Mouse (Mus musculus): ENCODE results near the gene Olfr376. TPM values are rescaled to one million over a fixed set of nuclear protein-coding genes. Genes with fewer than 3 reads are reported as not detected.

Olfr376 gene
- polyA plus RNA-seq, 1 experiment from 2014 or later = not detected

DNA sequence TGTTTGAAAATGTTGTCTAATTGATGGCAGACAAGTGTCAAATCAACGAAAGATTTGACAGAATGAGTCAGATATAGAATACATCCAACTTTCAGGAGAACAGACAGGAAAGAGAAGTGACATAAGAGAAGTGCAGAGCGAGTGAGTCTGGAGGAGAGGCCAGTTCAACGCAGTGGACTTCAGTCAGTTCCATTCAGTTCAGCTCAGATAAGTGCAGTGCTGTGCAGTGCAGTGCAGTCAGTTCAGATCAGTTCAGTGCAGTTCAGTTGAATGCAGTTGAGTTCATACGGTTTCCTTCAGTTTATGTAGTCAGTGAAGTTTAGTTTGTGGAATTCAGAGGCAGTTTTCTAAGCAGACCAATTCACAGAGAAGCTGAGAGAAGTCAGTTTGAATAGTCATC, 34.1 kb upstream of the Olfr376 start:
- no peaks in the 10 kb centered on the region for H3K4me1 ChIP-seq (ENCODE audit: insufficient read depth)
- no peaks in the 10 kb centered on the region for H3K36me3 ChIP-seq (replicated peaks; ENCODE audit: insufficient read depth, low read length)
- DNase-seq = no peak
- H3K27me3 ChIP-seq (ENCODE audit: insufficient read depth, low read length) = no peaks in the 10 kb centered on the region
- TF ChIP-seq CTCF (IDR thresholded peaks at IDR 0.05; ENCODE audit: low read depth) = no peak
- no peak for TF ChIP-seq EP300 (IDR thresholded peaks at IDR 0.05; ENCODE audit: low read depth)
- no peak overlapping the region for H3K4me3 ChIP-seq (ENCODE audit: low read depth, low read length)
- H3K9me3 ChIP-seq (ENCODE audit: low read length) = no peaks in the 10 kb centered on the region
- no peak for ATAC-seq
- no peak overlapping the region for H3K9ac ChIP-seq (replicated peaks)
- H3K4me2 ChIP-seq (ENCODE audit: low read depth, low read length) = no peak overlapping the region
- 65% methylated on average over 4 of the region's 4 CpGs for WGBS (ENCODE audit: insufficient replicate concordance)
- no peak overlapping the region for H3K27ac ChIP-seq (ENCODE audit: low read depth)

- H3K27me3 ChIP-seq (ENCODE audit: insufficient read depth, low read length) = no peaks in the 10 kb centered on the region
- 34% methylated on average over 3 of the region's 3 CpGs for WGBS (ENCODE audit: insufficient replicate concordance)
- H3K9ac ChIP-seq (replicated peaks) = no peak within 1 kb of the TSS
- no peaks in the 10 kb centered on the region for H3K36me3 ChIP-seq (replicated peaks; ENCODE audit: insufficient read depth, low read length)
- H3K4me2 ChIP-seq (ENCODE audit: low read depth, low read length) = no peak within 1 kb of the TSS
- DNase-seq (no peak), ATAC-seq (no peak)
- no peak within 1 kb of the TSS for H3K27ac ChIP-seq (ENCODE audit: low read depth)
- TF ChIP-seq CTCF (IDR thresholded peaks at IDR 0.05; ENCODE audit: low read depth) (no peak), EP300 (IDR thresholded peaks at IDR 0.05; ENCODE audit: low read depth) (no peak)
- H3K4me3 ChIP-seq (ENCODE audit: low read depth, low read length) = no peak within 1 kb of the TSS
- no peaks in the 10 kb centered on the region for H3K4me1 ChIP-seq (ENCODE audit: insufficient read depth)
- H3K9me3 ChIP-seq (ENCODE audit: low read length) = no peaks in the 10 kb centered on the region
Observed at GRCm38 (mm10) chr11:73350483-73350882, 20.6 kb upstream of the Olfr376 start, which contains the start of gene Olfr20. Gene Olfr20 (plus strand): TSS chr11:73350783.

DNA sequence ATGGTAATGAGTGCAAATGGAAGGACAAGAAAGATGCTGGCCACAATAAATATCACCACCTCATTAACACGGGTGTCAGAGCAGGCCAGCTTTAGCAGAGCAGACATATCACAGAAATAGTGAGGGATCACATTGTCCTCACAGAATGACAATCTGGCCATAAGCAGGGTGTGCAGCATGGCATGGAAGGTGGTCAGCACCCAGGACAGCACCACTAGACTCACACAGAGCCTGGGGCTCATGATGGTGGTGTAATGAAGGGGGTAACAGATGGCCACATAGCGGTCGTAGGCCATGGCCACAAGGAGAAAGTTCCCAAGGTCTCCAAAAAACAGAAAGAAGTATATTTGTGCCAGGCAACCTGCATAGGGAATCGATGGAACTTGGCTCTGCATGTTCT, 24.3 kb downstream of the Olfr376 start:
- DNase-seq = no peak
- WGBS (ENCODE audit: insufficient replicate concordance) = 59% methylated on average over 4 of the region's 4 CpGs
- TF ChIP-seq EP300 (IDR thresholded peaks at IDR 0.05; ENCODE audit: low read depth) = no peak
- no peak for TF ChIP-seq CTCF (IDR thresholded peaks at IDR 0.05; ENCODE audit: low read depth)

GRCm38 (mm10) chr11:73399514-73399913, 28.5 kb downstream of the Olfr376 start, which contains the start of gene Olfr1:
Gene Olfr1 (minus strand): TSS chr11:73399614.
- no peak within 1 kb of the TSS for H3K4me3 ChIP-seq (ENCODE audit: low read depth, low read length)
- H3K4me2 ChIP-seq (ENCODE audit: low read depth, low read length) = no peak within 1 kb of the TSS
- DNase-seq (no peak), ATAC-seq (no peak)
- TF ChIP-seq EP300 (IDR thresholded peaks at IDR 0.05; ENCODE audit: low read depth) (no peak), CTCF (IDR thresholded peaks at IDR 0.05; ENCODE audit: low read depth) (no peak)
- no peak within 1 kb of the TSS for H3K27ac ChIP-seq (ENCODE audit: low read depth)
- no peaks in the 10 kb centered on the region for H3K9me3 ChIP-seq (ENCODE audit: low read length)
- H3K9ac ChIP-seq (replicated peaks) = no peak within 1 kb of the TSS
- H3K4me1 ChIP-seq (ENCODE audit: insufficient read depth) = no peaks in the 10 kb centered on the region
- no peaks in the 10 kb centered on the region for H3K36me3 ChIP-seq (replicated peaks; ENCODE audit: insufficient read depth, low read length)
- H3K27me3 ChIP-seq (ENCODE audit: insufficient read depth, low read length) = no peaks in the 10 kb centered on the region

More for the DNA sequence above, 24.3 kb downstream of the Olfr376 start:
- no peaks in the 10 kb centered on the region for H3K4me1 ChIP-seq (ENCODE audit: insufficient read depth)
- ATAC-seq = no peak
- no peaks in the 10 kb centered on the region for H3K27me3 ChIP-seq (ENCODE audit: insufficient read depth, low read length)
- H3K9me3 ChIP-seq (ENCODE audit: low read length) = no peaks in the 10 kb centered on the region
- H3K4me2 ChIP-seq (ENCODE audit: low read depth, low read length) = no peak overlapping the region
- H3K9ac ChIP-seq (replicated peaks) = no peak overlapping the region
- no peak overlapping the region for H3K27ac ChIP-seq (ENCODE audit: low read depth)
- no peak overlapping the region for H3K4me3 ChIP-seq (ENCODE audit: low read depth, low read length)
- H3K36me3 ChIP-seq (replicated peaks; ENCODE audit: insufficient read depth, low read length) = no peaks in the 10 kb centered on the region

Other genes with a start within 250 kb of the Olfr376 start
- gene Haspin, start 233.0 kb upstream of the Olfr376 start, polyA plus RNA-seq (2015; fragmentation: Nextera tagmentation; extraction: Ambion mirVana) = 4.6 and 5.3 TPM in 2 replicates
- 0.11 and 0.21 TPM in 2 replicates for gene P2rx5, start 210.8 kb upstream of the Olfr376 start, polyA plus RNA-seq (2015; fragmentation: Nextera tagmentation; extraction: Ambion mirVana)
- gene Emc6, start 194.2 kb upstream of the Olfr376 start, polyA plus RNA-seq (2015; fragmentation: Nextera tagmentation; extraction: Ambion mirVana) = 169 and 174 TPM in 2 replicates
- 32.7 and 35.6 TPM in 2 replicates for gene Tax1bp3, start 194.2 kb upstream of the Olfr376 start, polyA plus RNA-seq (2015; fragmentation: Nextera tagmentation; extraction: Ambion mirVana)
- 7.3 and 8.4 TPM in 2 replicates for gene Ctns, start 172.2 kb upstream of the Olfr376 start, polyA plus RNA-seq (2015; fragmentation: Nextera tagmentation; extraction: Ambion mirVana)
- gene Shpk, start 171.8 kb upstream of the Olfr376 start, polyA plus RNA-seq (2015; fragmentation: Nextera tagmentation; extraction: Ambion mirVana) = 8.1 and 8.2 TPM in 2 replicates
- gene Trpv1, start 137.0 kb upstream of the Olfr376 start, polyA plus RNA-seq (2015; fragmentation: Nextera tagmentation; extraction: Ambion mirVana) = 0.07 TPM in 2 replicates
- gene Trpv3, start 103.9 kb upstream of the Olfr376 start, polyA plus RNA-seq (2015; fragmentation: Nextera tagmentation; extraction: Ambion mirVana) = 0.02 and 0.05 TPM in 2 replicates
- 9.1 and 10.2 TPM in 2 replicates for gene Aspa, start 41.6 kb upstream of the Olfr376 start, polyA plus RNA-seq (2015; fragmentation: Nextera tagmentation; extraction: Ambion mirVana)
- gene Gm49340, start 41.5 kb upstream of the Olfr376 start, polyA plus RNA-seq (2015; fragmentation: Nextera tagmentation; extraction: Ambion mirVana) = 0.06 TPM in 1 of 2 replicates, not detected in the other
- gene Spata22, start 41.5 kb upstream of the Olfr376 start, polyA plus RNA-seq (2015; fragmentation: Nextera tagmentation; extraction: Ambion mirVana) = 3.1 and 3.9 TPM in 2 replicates
- gene Olfr20, start 20.5 kb upstream of the Olfr376 start, polyA plus RNA-seq (2015; fragmentation: Nextera tagmentation; extraction: Ambion mirVana) = 0.24 TPM in 1 of 2 replicates, not detected in the other
- gene Olfr1, start 28.4 kb downstream of the Olfr376 start, polyA plus RNA-seq (2015; fragmentation: Nextera tagmentation; extraction: Ambion mirVana) = not detected in 2 replicates
- gene Olfr378, start 57.2 kb downstream of the Olfr376 start, polyA plus RNA-seq (2015; fragmentation: Nextera tagmentation; extraction: Ambion mirVana) = not detected in 2 replicates
- not detected in 2 replicates for gene Olfr380, start 86.3 kb downstream of the Olfr376 start, polyA plus RNA-seq (2015; fragmentation: Nextera tagmentation; extraction: Ambion mirVana)
- not detected in 2 replicates for gene Olfr381, start 120.4 kb downstream of the Olfr376 start, polyA plus RNA-seq (2015; fragmentation: Nextera tagmentation; extraction: Ambion mirVana)
- not detected in 2 replicates for gene Olfr382, start 146.0 kb downstream of the Olfr376 start, polyA plus RNA-seq (2015; fragmentation: Nextera tagmentation; extraction: Ambion mirVana)
- gene Olfr385, start 221.8 kb downstream of the Olfr376 start, polyA plus RNA-seq (2015; fragmentation: Nextera tagmentation; extraction: Ambion mirVana) = not detected in 2 replicates
- not detected in 2 replicates for gene Olfr384, start 227.3 kb downstream of the Olfr376 start, polyA plus RNA-seq (2015; fragmentation: Nextera tagmentation; extraction: Ambion mirVana)